Mouse (Mus musculus) forebrain, postnatal 0 days (tissue): ENCODE results near the gene Cdk18. TPM values are rescaled to one million over a fixed set of nuclear protein-coding genes. Genes with fewer than 3 reads are reported as not detected.
"Not testable (repeated sequence)": the region's sequence is repeated elsewhere in the genome, so short reads cannot be mapped to it uniquely, and the experiment has no call there.

Experiments used
- ATAC-seq: fragments of 200-750 bp; cut with Nextera tagmentation; 2 replicates; pipeline ENCODE4 v1.8.0; 2017; ENCODE audit warnings: mild to moderate bottlenecking, moderate library complexity
- DNase-seq: peaks from one replicate; pipeline ENCODE4 v3.0.0-alpha.2; 2015
- H3K27ac ChIP-seq: fragments of 300-500 bp; sonication (generic); 2 replicates; pipeline ENCODE4 v1.5.1; 2014; ENCODE audit warnings: low read depth, mild to moderate bottlenecking, antibody characterized with exemption, low read length, moderate library complexity, mixed read lengths
- H3K27me3 ChIP-seq: fragments of 300-500 bp; sonication (generic); 2 replicates; pipeline ENCODE4 v1.6.1; 2014; ENCODE audit warnings: mild to moderate bottlenecking, low read length, mixed read lengths; ENCODE audit not compliant: insufficient read depth
- H3K36me3 ChIP-seq: fragments of 300-500 bp; sonication (generic); 2 replicates; pipeline ENCODE4 v1.6.1; 2014; ENCODE audit warnings: mild to moderate bottlenecking, moderate library complexity; ENCODE audit not compliant: insufficient read depth
- H3K4me1 ChIP-seq: fragments of 300-500 bp; sonication (generic); 2 replicates; pipeline ENCODE4 v1.6.1; 2014; ENCODE audit warnings: antibody characterized with exemption; ENCODE audit not compliant: insufficient read depth
- H3K4me2 ChIP-seq: fragments of 300-500 bp; sonication (generic); 2 replicates; pipeline ENCODE4 v1.6.1; 2014; ENCODE audit warnings: low read depth, mild to moderate bottlenecking, moderate library complexity
- H3K4me3 ChIP-seq: fragments of 300-500 bp; sonication (generic); 2 replicates; pipeline ENCODE4 v1.5.1; 2014; ENCODE audit warnings: low read depth, low read length, mixed read lengths
- H3K9ac ChIP-seq: fragments of 300-500 bp; sonication (generic); 2 replicates; pipeline ENCODE4 v1.6.1; 2014; ENCODE audit warnings: mild to moderate bottlenecking
- H3K9me3 ChIP-seq: fragments of 300-500 bp; sonication (generic); 2 replicates; pipeline ENCODE4 v1.6.1; 2016; ENCODE audit warnings: low read length
- CTCF ChIP-seq: sonication (generic); IDR thresholded peaks from 2 replicates; pipeline ENCODE4 v1.5.1; 2016; ENCODE audit warnings: antibody characterized with exemption, control low read depth, low read depth
- WGBS: fragments of 180-500 bp; shearing (Covaris S2); extraction: QIAGEN DNeasy Blood & Tissue Kit; methylation state at CpG from one replicate; pipeline ENCODE4 v1.1.7; 2014; 5-methylcytosine and 5-hydroxymethylcytosine counted together
- polyA plus RNA-seq: library from polyadenylated mRNA; unstranded; fragments of >200 nt; fragmentation: Nextera tagmentation; extraction: Ambion mirVana; gene quantifications from 2 replicates; pipeline ENCODE4 v1.2.1, GENCODE M21; 2015
- total RNA-seq: library from RNA; depleted of rRNA; stranded (reverse); fragments of >200 nt; gene quantifications from 2 replicates; pipeline ENCODE4 v1.2.3, GENCODE M21; 2014

Cdk18 gene
- total and polyA plus RNA-seq, 2 experiments from 2014 or later, result 1.2 to 2.6 TPM

DNA sequence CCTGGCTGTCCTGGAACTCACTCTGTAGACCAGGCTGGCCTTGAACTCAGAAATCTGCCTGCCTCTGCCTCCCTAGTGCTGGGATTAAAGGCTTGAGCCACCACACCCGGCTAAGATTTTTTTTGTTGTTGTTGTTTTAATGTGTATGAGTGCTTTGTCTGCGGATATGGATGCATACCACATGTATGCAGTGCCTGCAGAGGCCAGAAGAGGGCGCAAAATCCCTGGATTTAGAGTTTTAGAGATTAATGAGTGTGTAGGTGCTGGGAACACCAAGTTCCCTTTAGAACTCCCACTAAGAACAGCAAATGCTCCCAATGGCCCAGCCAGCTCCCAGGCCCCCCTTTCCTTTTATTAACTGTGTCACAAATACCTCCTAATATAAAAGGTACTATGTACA, 26.4 kb upstream of the Cdk18 start:
- 68% methylated on average over 3 of the region's 3 CpGs for WGBS
- Histone ChIP-seq H3K27ac (no peak overlapping the region), H3K4me2 (no peak overlapping the region), H3K9me3 (no peaks in the 10 kb centered on the region), H3K36me3 (no peaks in the 10 kb centered on the region), H3K9ac (no peak overlapping the region), H3K27me3 (no peaks in the 10 kb centered on the region), H3K4me3 (no peak overlapping the region), H3K4me1 (peaks cover 15% of the 10 kb centered on the region; the same call in 1 of the 2 replicates)
- ATAC-seq (no peak), DNase-seq (no peak)
- TF ChIP-seq CTCF, result peak; percentile 36

DNA sequence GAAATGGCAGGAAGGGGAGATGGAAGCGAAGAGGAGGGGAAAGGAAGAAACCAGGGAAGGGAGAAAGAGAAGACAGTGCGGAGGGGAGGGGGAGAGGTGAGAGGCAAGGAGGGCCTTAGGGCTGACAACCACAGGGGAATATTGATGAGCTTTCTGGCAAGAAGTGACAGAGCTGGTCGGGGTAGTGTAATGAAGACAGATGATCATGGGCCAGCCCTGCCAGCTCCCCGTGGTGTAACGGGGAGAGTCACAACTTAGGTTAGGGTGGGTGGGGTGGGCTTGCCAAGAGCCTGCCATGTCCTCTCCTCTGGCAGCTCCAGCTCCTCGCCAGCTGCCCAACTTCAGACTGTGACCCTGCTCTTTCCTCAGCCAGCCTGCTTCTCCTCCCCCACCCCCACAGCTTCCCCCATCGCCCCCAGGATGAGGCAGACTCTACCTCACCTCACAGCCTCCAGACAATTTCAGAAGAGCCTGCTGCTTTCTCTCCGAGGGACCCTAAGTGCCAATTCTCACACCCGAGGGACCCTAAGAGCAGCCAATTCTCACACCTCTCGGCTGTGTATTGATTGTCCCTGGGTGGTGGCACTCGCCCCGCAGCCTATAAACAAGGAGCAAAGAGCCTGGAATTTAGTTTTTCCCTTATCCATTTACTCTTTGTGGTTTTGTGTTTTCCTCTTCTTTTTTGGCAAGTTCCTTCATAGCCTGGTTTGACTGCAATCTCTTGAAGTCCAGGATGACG, 25.5 kb upstream of the Cdk18 start:
- Histone ChIP-seq H3K4me2 (no peak overlapping the region), H3K4me3 (no peak overlapping the region), H3K27me3 (no peaks in the 10 kb centered on the region), H3K9ac (no peak overlapping the region), H3K4me1 (peaks cover 15% of the 10 kb centered on the region; the same call in 1 of the 2 replicates), H3K27ac (no peak overlapping the region), H3K36me3 (no peaks in the 10 kb centered on the region), H3K9me3 (no peaks in the 10 kb centered on the region)
- peak; percentile 57 for ATAC-seq
- WGBS, result 33% methylated on average over 13 of the region's 13 CpGs
- peak; percentile 14 for DNase-seq
- no peak for TF ChIP-seq CTCF

DNA sequence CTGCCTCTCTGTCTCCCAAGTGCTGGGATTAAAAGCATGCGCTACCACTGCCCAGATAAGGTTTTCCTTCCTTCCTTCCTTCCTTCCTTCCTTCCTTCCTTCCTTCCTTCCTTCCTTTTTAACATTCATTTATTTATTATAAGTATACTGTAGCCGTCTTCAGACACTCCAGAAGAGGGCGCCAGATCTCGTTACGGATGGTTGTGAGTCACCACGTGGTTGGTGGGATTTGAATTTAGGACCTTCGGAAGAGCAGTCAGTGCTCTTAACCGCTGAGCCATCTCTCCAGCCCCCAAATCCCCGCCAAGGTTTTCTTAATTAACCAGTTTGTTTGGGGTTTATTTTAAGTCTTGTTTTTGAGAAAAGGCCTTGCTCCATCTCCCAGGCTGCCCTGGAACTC, 23.1 kb upstream of the Cdk18 start:
- H3K36me3 ChIP-seq, H3K9me3 ChIP-seq, DNase-seq, H3K27ac ChIP-seq, ATAC-seq, H3K4me3 ChIP-seq, H3K4me1 ChIP-seq, H3K9ac ChIP-seq, H3K27me3 ChIP-seq, H3K4me2 ChIP-seq: not testable (repeated sequence)
- TF ChIP-seq CTCF, result peak; percentile 35; the same call in 1 of the 2 replicates
- 48% methylated on average over 9 of the region's 9 CpGs for WGBS

DNA sequence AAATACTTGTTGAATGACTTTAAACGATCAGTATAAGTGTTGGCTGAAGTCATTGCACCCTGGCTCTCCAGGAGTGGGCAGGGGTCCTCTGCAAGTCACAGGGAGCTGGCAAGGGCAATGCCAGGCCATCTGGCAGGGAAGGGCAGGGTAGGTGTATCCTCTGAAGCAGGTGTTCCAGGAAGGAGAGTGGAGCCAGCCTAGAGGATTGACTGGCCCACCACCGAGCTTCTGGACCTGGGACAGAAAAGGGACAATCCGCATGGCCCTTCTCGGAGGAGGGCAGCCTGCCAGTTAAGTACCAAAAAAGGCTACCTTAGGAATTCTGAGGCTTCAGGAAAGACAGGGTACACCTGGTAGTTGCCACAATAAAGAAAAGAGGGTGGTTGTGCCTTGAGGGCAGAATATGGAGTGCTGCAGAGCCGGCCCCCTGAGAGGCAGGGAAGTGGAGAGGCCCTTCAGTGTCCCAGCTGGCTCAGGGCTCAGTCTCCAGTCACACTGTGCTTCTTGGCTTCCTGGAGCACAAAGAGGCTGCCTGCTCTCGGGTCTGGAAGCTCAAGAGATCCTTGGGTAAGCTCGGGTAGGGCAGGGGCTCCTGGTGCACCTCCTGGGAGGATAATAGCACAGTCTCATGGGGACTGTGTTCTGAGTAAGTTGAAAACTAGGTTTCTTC, 21.9 kb upstream of the Cdk18 start:
- Histone ChIP-seq H3K4me1 (0 out of 2 replicates have a peak, but pooled peaks cover 4% of the 10 kb centered on the region), H3K36me3 (no peaks in the 10 kb centered on the region), H3K9me3 (no peaks in the 10 kb centered on the region), H3K4me3 (no peak overlapping the region), H3K4me2 (no peak overlapping the region), H3K9ac (no peak overlapping the region), H3K27me3 (no peaks in the 10 kb centered on the region), H3K27ac (no peak overlapping the region)
- ATAC-seq (no peak), DNase-seq (no peak)
- WGBS, result 58% methylated on average over 7 of the region's 7 CpGs
- TF ChIP-seq CTCF, result no peak

- H3K27ac ChIP-seq, result no peak overlapping the region
- H3K4me2 ChIP-seq, result no peak overlapping the region
- no peak for TF ChIP-seq CTCF
- H3K9me3 ChIP-seq, result no peaks in the 10 kb centered on the region
- ATAC-seq (no peak), DNase-seq (peak; percentile 29)
- H3K4me1 ChIP-seq, result no peaks in the 10 kb centered on the region
- WGBS, result 47% methylated on average over 4 of the region's 4 CpGs
- no peaks in the 10 kb centered on the region for H3K27me3 ChIP-seq
- no peaks in the 10 kb centered on the region for H3K36me3 ChIP-seq
- H3K4me3 ChIP-seq, result no peak overlapping the region
- H3K9ac ChIP-seq, result no peak overlapping the region
Measured at GRCm38 (mm10) chr1:132159681-132160080, 20.2 kb upstream of the Cdk18 start.

- ATAC-seq (no peak), DNase-seq (no peak)
- no peak overlapping the region for H3K4me2 ChIP-seq
- H3K27ac ChIP-seq, result no peak overlapping the region
- 48% methylated on average over 2 of the region's 2 CpGs for WGBS
- no peaks in the 10 kb centered on the region for H3K9me3 ChIP-seq
- no peak overlapping the region for H3K9ac ChIP-seq
- no peaks in the 10 kb centered on the region for H3K4me1 ChIP-seq
- no peaks in the 10 kb centered on the region for H3K36me3 ChIP-seq
- TF ChIP-seq CTCF, result no peak
- no peaks in the 10 kb centered on the region for H3K27me3 ChIP-seq
- H3K4me3 ChIP-seq, result no peak overlapping the region
Measured at GRCm38 (mm10) chr1:132158741-132159140, 19.3 kb upstream of the Cdk18 start.

DNA sequence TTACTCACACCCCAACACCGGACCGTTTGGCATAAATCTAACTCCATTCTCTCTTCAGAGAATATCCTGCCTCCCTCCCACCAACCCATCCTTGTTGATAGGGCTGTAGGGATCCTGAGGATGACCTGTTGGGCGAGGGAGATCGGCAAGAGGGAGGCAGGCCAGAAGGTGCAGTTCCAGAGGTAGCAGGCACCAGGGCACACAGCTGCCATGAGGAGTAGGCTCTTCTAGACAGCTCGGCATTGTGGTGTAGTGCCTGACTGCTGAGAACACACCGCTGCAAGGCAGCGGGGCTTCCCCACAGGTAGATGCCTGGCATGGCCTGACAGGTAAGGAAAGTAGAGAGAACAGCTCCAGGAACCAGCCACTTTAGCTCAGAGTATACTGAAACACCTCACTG, 18.3 kb upstream of the Cdk18 start:
- 26% methylated on average over 7 of the region's 7 CpGs for WGBS
- H3K4me2 ChIP-seq, result peak overlapping the region; percentile 21
- H3K4me3 ChIP-seq, result no peak overlapping the region
- H3K9ac ChIP-seq, result peak overlapping the region; percentile 23; the same call in 1 of the 2 replicates
- no peaks in the 10 kb centered on the region for H3K9me3 ChIP-seq
- H3K27me3 ChIP-seq, result no peaks in the 10 kb centered on the region
- peak; percentile 21; the same call in 1 of the 2 replicates for ATAC-seq
- no peak overlapping the region for H3K27ac ChIP-seq
- no peaks in the 10 kb centered on the region for H3K36me3 ChIP-seq
- DNase-seq, result no peak
- H3K4me1 ChIP-seq, result no peaks in the 10 kb centered on the region
- no peak for TF ChIP-seq CTCF
